Mouse (Mus musculus): ENCODE measurements around the gene Rhebl1. TPM values are rescaled to one million over a fixed set of nuclear protein-coding genes. Genes with fewer than 3 reads are reported as not detected.
A peak's percentile ranks its signal among the peaks of the same experiment; 100 is the strongest.
"Not testable (repeated sequence)": the region's sequence is repeated elsewhere in the genome, so short reads cannot be mapped to it uniquely, and the experiment has no call there.

The Rhebl1 gene
- polyA plus RNA-seq, 1 experiment from 2014 or later = 20.1 TPM

GRCm38 (mm10) chr15:98927566-98927965 is 33.2 kb upstream of the Rhebl1 start:
- 79% methylated on average over 5 of the region's 5 CpGs for WGBS
- H3K4me2 ChIP-seq = no peak overlapping the region
- no peak overlapping the region for H3K27ac ChIP-seq
- peaks cover 18% of the 10 kb centered on the region for H3K4me1 ChIP-seq
- H3K36me3 ChIP-seq (replicated peaks) = peaks cover 15% of the 10 kb centered on the region
- no peak overlapping the region for H3K9ac ChIP-seq
- H3K4me3 ChIP-seq (replicated peaks) = no peak overlapping the region
- no peak for ATAC-seq (ENCODE audit: low FRiP score)
- no peaks in the 10 kb centered on the region for H3K27me3 ChIP-seq
- H3K9me3 ChIP-seq = no peaks in the 10 kb centered on the region

- no peak for ATAC-seq (ENCODE audit: low FRiP score)
- Histone ChIP-seq H3K4me2 (no peak overlapping the region), H3K9me3 (no peaks in the 10 kb centered on the region), H3K36me3 (replicated peaks) (peaks cover 4% of the 10 kb centered on the region; the same call in 1 of the 2 replicates), H3K9ac (no peak overlapping the region), H3K4me3 (replicated peaks) (no peak overlapping the region), H3K27me3 (no peaks in the 10 kb centered on the region), H3K27ac (no peak overlapping the region), H3K4me1 (peaks cover 8% of the 10 kb centered on the region; the same call in 1 of the 2 replicates)
- WGBS = 81% methylated on average over 3 of the region's 3 CpGs
Observed at GRCm38 (mm10) chr15:98924682-98925081, 30.3 kb upstream of the Rhebl1 start.

DNA sequence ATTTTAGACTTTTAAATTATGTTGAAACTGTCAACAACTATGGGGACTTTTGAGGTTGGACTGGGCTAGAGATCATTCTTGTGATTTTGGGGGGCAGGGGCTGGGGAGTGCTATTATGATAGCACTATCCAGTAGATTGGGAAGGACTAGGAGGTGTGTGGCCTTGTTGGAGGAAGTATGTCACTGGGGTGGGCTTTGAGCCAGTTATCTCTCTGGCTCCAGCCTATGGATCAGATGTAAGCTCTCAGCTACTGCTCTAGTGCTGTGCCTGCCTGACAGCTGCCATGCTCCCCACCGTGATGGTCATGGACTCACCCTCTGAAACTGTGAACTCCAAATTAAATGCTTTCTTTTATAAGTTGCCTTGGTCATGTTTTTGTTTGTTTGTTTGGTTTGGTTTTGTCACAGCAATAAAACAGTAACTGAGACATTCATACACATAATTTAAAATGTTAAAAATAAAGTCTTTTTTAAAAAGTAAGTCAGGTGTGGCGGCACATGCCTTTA is 28.7 kb upstream of the Rhebl1 start:
- Histone ChIP-seq H3K36me3 (replicated peaks) (peaks cover 4% of the 10 kb centered on the region; the same call in 1 of the 2 replicates), H3K27me3 (no peaks in the 10 kb centered on the region), H3K9me3 (no peaks in the 10 kb centered on the region), H3K4me2 (no peak overlapping the region), H3K9ac (no peak overlapping the region), H3K4me3 (replicated peaks) (no peak overlapping the region), H3K4me1 (peaks cover 4% of the 10 kb centered on the region; the same call in 1 of the 2 replicates), H3K27ac (no peak overlapping the region)
- ATAC-seq (ENCODE audit: low FRiP score) = no peak
- WGBS = 86% methylated on average over 2 of the region's 2 CpGs

DNA sequence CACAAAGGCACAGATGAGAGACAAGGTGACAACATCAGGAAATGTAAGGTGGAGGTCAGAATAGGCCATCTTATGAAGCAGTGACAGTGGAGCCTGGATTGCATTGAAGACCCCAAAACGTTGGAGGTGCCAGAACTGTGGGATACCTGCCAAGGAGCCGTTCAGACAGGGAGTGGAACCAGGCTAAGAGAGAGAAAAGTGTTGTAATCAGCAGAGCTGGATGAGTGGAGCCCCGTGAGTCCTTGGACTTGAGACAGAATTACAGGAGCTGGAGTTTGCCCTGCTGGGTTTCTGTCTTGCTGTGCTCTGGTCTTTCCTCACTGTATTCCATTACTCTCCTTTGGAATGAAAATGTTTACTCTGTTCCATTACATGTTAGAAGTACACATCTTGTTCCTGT is 28.2 kb upstream of the Rhebl1 start:
- Histone ChIP-seq H3K27ac (no peak overlapping the region), H3K9ac (no peak overlapping the region), H3K27me3 (no peaks in the 10 kb centered on the region), H3K9me3 (no peaks in the 10 kb centered on the region), H3K4me1 (peaks cover 4% of the 10 kb centered on the region; the same call in 1 of the 2 replicates), H3K4me3 (replicated peaks) (no peak overlapping the region), H3K4me2 (no peak overlapping the region), H3K36me3 (replicated peaks) (peaks cover 4% of the 10 kb centered on the region; the same call in 1 of the 2 replicates)
- 62% methylated on average over 3 of the region's 3 CpGs for WGBS
- no peak for ATAC-seq (ENCODE audit: low FRiP score)

GRCm38 (mm10) chr15:98921510-98921909 is 27.2 kb upstream of the Rhebl1 start:
- 74% methylated on average over 5 of the region's 5 CpGs for WGBS
- H3K27ac ChIP-seq = no peak overlapping the region
- H3K36me3 ChIP-seq (replicated peaks) = peaks cover 4% of the 10 kb centered on the region; the same call in 1 of the 2 replicates
- H3K4me1 ChIP-seq = peaks cover 10% of the 10 kb centered on the region
- H3K9ac ChIP-seq = no peak overlapping the region
- no peaks in the 10 kb centered on the region for H3K9me3 ChIP-seq
- H3K27me3 ChIP-seq = no peaks in the 10 kb centered on the region
- H3K4me2 ChIP-seq = no peak overlapping the region
- ATAC-seq (ENCODE audit: low FRiP score) = no peak
- no peak overlapping the region for H3K4me3 ChIP-seq (replicated peaks)

DNA sequence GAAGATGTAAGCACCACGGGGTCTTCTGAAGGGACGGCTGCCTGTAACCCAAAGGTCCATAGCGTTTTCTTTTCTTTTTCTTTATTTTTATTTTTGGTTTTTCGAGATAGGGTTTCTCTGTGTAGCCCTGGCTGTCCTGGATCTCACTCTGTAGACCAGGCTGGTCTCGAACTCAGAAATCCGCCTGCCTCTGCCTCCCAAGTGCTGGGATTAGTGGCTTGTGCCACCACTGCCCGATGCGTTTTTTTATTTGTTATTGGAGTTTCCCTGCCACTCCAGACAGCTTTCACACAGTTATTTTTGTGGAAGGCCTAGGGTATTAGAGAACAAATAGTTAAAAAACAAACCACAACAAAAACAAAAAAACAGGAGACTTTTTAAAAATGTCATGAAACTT is 24.2 kb upstream of the Rhebl1 start:
- not testable (repeated sequence) for H3K27me3 ChIP-seq; H3K9me3 ChIP-seq; ATAC-seq (ENCODE audit: low FRiP score)
- Histone ChIP-seq H3K9ac (peak overlapping the region; percentile 40; the same call in 1 of the 2 replicates), H3K36me3 (replicated peaks) (peaks cover 14% of the 10 kb centered on the region), H3K4me1 (peaks cover 27% of the 10 kb centered on the region), H3K4me3 (replicated peaks) (peak overlapping the region; percentile 86), H3K4me2 (peak overlapping the region; percentile 58), H3K27ac (peak overlapping the region; percentile 48)
- 31% methylated on average over 8 of the region's 8 CpGs for whole genome bisulfite sequencing

GRCm38 (mm10) chr15:98917538-98918498 is 23.5 kb upstream of the Rhebl1 start, which contains the start of gene Lmbr1l:
Lmbr1l (minus strand) TSS chr15:98918231.
- no peaks in the 10 kb centered on the region for H3K27me3 ChIP-seq
- H3K36me3 ChIP-seq (replicated peaks) = peaks cover 21% of the 10 kb centered on the region
- H3K4me2 ChIP-seq = peak within 1 kb of the TSS; percentile 88
- WGBS = under 1% methylated on average over 82 of the region's 82 CpGs
- H3K4me1 ChIP-seq = peaks cover 27% of the 10 kb centered on the region
- ATAC-seq (ENCODE audit: low FRiP score) = peak; percentile 99
- peak within 1 kb of the TSS; percentile 95 for H3K27ac ChIP-seq
- peak within 1 kb of the TSS; percentile 84 for H3K9ac ChIP-seq
- peak within 1 kb of the TSS; percentile 86 for H3K4me3 ChIP-seq (replicated peaks)
- no peaks in the 10 kb centered on the region for H3K9me3 ChIP-seq

DNA sequence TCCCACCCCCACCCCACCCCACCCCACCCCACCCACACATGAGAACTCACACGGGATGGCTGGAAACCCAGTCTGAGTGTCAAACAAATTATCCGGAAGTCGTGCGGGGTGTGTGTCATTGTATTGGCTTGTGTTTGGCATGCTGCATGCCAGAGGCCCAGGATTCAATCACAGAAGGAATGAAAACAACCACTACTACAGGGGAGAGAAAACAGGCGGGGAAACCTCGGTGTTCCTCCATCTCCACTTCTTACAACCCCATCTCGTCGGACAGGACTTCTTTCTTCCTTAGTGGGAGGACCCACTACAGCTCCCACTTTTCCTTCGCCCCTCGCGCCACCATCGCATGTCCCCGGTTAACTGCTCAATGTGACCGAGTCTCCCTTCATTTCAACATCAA is 22.8 kb upstream of the Rhebl1 start:
- ATAC-seq (ENCODE audit: low FRiP score) = no peak
- Histone ChIP-seq H3K27me3 (no peaks in the 10 kb centered on the region), H3K9me3 (no peaks in the 10 kb centered on the region), H3K36me3 (replicated peaks) (peaks cover 28% of the 10 kb centered on the region), H3K4me2 (peak overlapping the region; percentile 88), H3K9ac (peak overlapping the region; percentile 84), H3K4me3 (replicated peaks) (peak overlapping the region; percentile 86), H3K27ac (peak overlapping the region; percentile 95), H3K4me1 (peaks cover 27% of the 10 kb centered on the region)
- 2% methylated on average over 14 of the region's 14 CpGs for WGBS

- Histone ChIP-seq H3K9me3 (no peaks in the 10 kb centered on the region), H3K4me1 (peaks cover 27% of the 10 kb centered on the region), H3K27me3 (no peaks in the 10 kb centered on the region), H3K4me2 (peak overlapping the region; percentile 88), H3K4me3 (replicated peaks) (peak overlapping the region; percentile 86), H3K27ac (no peak overlapping the region), H3K9ac (peak overlapping the region; percentile 84), H3K36me3 (replicated peaks) (peaks cover 39% of the 10 kb centered on the region)
- ATAC-seq (ENCODE audit: low FRiP score) = no peak
- 93% methylated on average over 4 of the region's 4 CpGs for WGBS
Observed at GRCm38 (mm10) chr15:98916016-98916415, 21.7 kb upstream of the Rhebl1 start.

DNA sequence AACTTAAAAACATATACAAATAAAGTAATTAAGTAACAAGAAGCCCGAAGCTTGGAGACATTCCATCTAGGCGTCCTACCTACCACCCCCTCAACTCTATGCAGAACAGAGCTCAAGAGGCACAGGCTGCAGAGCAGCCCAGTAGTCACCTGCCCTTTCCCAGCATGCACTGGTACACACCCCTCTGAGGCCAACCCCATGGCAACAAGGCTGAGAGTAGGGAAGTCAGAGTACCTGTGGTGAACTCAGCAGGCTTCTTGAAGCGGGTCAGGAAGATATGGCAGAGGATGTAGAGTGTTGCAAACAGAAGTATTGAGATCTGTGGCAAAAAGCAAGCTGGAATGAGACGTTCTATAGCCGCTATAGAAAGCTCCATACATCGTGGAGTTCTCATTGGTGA is 20.6 kb upstream of the Rhebl1 start:
- H3K4me3 ChIP-seq (replicated peaks) = no peak overlapping the region
- H3K36me3 ChIP-seq (replicated peaks) = peaks cover 50% of the 10 kb centered on the region
- no peak overlapping the region for H3K27ac ChIP-seq
- no peak overlapping the region for H3K4me2 ChIP-seq
- H3K9ac ChIP-seq = no peak overlapping the region
- ATAC-seq (ENCODE audit: low FRiP score) = no peak
- no peaks in the 10 kb centered on the region for H3K27me3 ChIP-seq
- no peaks in the 10 kb centered on the region for H3K9me3 ChIP-seq
- peaks cover 27% of the 10 kb centered on the region for H3K4me1 ChIP-seq
- 92% methylated on average over 6 of the region's 6 CpGs for WGBS

DNA sequence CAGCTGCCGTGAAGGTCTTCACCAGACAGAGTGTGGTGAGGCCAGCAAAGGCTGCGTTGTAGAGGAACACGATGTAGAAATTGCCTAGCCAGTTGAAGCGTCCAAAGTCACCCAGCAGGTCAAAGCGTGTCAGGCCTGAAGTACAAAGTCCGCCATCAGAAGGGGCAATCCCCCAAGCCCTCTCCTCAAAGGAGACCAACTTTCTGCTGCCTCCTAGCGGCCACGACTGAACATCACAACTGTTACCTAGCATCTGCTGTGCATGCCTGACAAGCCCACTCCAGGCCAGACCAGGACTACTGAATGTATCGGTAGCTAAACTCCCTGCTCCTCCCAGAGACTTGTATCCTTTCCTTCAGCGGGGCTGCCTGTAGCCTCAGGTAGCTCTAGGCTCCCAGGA is 10.4 kb upstream of the Rhebl1 start:
- 26% methylated on average over 10 of the region's 10 CpGs for WGBS
- H3K27me3 ChIP-seq = peaks cover 11% of the 10 kb centered on the region; the same call in 1 of the 2 replicates
- H3K4me1 ChIP-seq = no peaks in the 10 kb centered on the region
- peak; percentile 58; the same call in 1 of the 2 replicates for ATAC-seq (ENCODE audit: low FRiP score)
- no peaks in the 10 kb centered on the region for H3K9me3 ChIP-seq
- H3K4me2 ChIP-seq = no peak overlapping the region
- H3K9ac ChIP-seq = no peak overlapping the region
- peaks cover 66% of the 10 kb centered on the region for H3K36me3 ChIP-seq (replicated peaks)
- no peak overlapping the region for H3K27ac ChIP-seq
- no peak overlapping the region for H3K4me3 ChIP-seq (replicated peaks)

DNA sequence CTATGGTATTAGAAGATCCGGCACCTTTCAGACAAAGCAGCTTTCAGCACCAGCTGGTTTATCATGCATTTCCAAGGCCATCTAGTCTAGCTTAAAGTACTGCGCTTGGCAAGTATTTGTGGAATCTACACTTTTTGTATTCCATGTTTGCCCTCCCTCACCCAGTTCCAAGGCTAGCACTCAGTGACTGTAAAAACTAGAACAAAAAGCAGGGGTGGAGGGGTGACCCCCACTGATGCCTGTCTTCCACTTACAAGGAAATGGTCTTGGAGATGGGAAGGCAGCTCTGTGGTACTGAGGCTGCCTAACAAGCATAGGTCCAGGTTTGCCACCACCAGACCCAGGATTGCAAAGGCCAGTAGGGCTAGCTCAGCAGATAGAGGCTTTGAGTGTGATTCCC is 8.3 kb upstream of the Rhebl1 start:
- no peak for ATAC-seq (ENCODE audit: low FRiP score)
- Histone ChIP-seq H3K4me3 (replicated peaks) (no peak overlapping the region), H3K4me2 (no peak overlapping the region), H3K27ac (no peak overlapping the region), H3K27me3 (peaks cover 32% of the 10 kb centered on the region), H3K36me3 (replicated peaks) (peaks cover 45% of the 10 kb centered on the region), H3K9ac (no peak overlapping the region), H3K4me1 (peaks cover 12% of the 10 kb centered on the region), H3K9me3 (no peaks in the 10 kb centered on the region)
- 89% methylated on average over 2 of the region's 2 CpGs for WGBS
